Mouse (Mus musculus) CD4-positive naive resting alpha-beta T cell, adult 76 days (primary cell): ENCODE data around the gene Fam84b. TPM values are rescaled to one million over a fixed set of nuclear protein-coding genes. Genes with fewer than 3 reads are reported as not detected.

Experiments used
- total RNA-seq: library from RNA; stranded (reverse); gene quantifications from one replicate; pipeline ENCODE4 v1.2.4, GENCODE M21; 2023

The Fam84b gene
- total RNA-seq, result 16.7 TPM

GRCm38 (mm10) chr15:60853231-60853999 lies at the start of gene Fam84b:
TSS of gene Fam84b (minus strand) at chr15:60853778.

Other genes with a start within 250 kb of the Fam84b start
- gene A1bg, start 69.2 kb upstream of the Fam84b start, total RNA-seq, result not detected